Mouse (Mus musculus): ENCODE measurements around the gene Fxyd6. TPM values are rescaled to one million over a fixed set of nuclear protein-coding genes. Genes with fewer than 3 reads are reported as not detected.

The Fxyd6 gene
- total and polyA plus RNA-seq, 2 experiments from 2014 or later, result 499 to 836 TPM

- Histone ChIP-seq H3K4me2 (ENCODE audit: low read depth) (no peak overlapping the region), H3K4me3 (ENCODE audit: low read depth, low read length) (no peak overlapping the region)
Measured at GRCm38 (mm10) chr9:45410614-45411013, 40.6 kb downstream of the Fxyd6 start.

GRCm38 (mm10) chr9:45411111-45411510 lies 41.1 kb downstream of the Fxyd6 start:
- H3K9ac ChIP-seq, result no peak overlapping the region
- WGBS, result 82% methylated on average over 3 of the region's 3 CpGs
- 0 out of 2 replicates have a peak, but pooled peaks cover 4% of the 10 kb centered on the region for H3K4me1 ChIP-seq (ENCODE audit: insufficient read depth)
- no peak for TF ChIP-seq CTCF (IDR thresholded peaks at IDR 0.05; ENCODE audit: low read depth)
- no peak for ATAC-seq
- no peaks in the 10 kb centered on the region for H3K9me3 ChIP-seq (ENCODE audit: low read length)
- H3K27me3 ChIP-seq (ENCODE audit: insufficient read depth, low read length), result no peaks in the 10 kb centered on the region
- H3K4me3 ChIP-seq (ENCODE audit: low read depth, low read length), result no peak overlapping the region
- no peaks in the 10 kb centered on the region for H3K36me3 ChIP-seq (ENCODE audit: insufficient read depth)
- DNase-seq, result no peak
- no peak overlapping the region for H3K27ac ChIP-seq (ENCODE audit: low read depth, low read length)
- no peak overlapping the region for H3K4me2 ChIP-seq (ENCODE audit: low read depth)

More at GRCm38 (mm10) chr9:45410614-45411013, 40.6 kb downstream of the Fxyd6 start:
- Histone ChIP-seq H3K9ac (no peak overlapping the region), H3K36me3 (ENCODE audit: insufficient read depth) (no peaks in the 10 kb centered on the region), H3K9me3 (ENCODE audit: low read length) (no peaks in the 10 kb centered on the region), H3K27ac (ENCODE audit: low read depth, low read length) (no peak overlapping the region), H3K27me3 (ENCODE audit: insufficient read depth, low read length) (no peaks in the 10 kb centered on the region), H3K4me1 (ENCODE audit: insufficient read depth) (0 out of 2 replicates have a peak, but pooled peaks cover 4% of the 10 kb centered on the region)
- no peak for DNase-seq
- 96% methylated on average over 2 of the region's 2 CpGs for WGBS
- TF ChIP-seq CTCF (IDR thresholded peaks at IDR 0.05; ENCODE audit: low read depth), result peak; percentile 45; the same call in 1 of the 2 replicates
- no peak for ATAC-seq

GRCm38 (mm10) chr9:45411803-45412202 lies 41.8 kb downstream of the Fxyd6 start:
- TF ChIP-seq CTCF (IDR thresholded peaks at IDR 0.05; ENCODE audit: low read depth), result peak; percentile 85
- WGBS, result 12% methylated on average over 7 of the region's 7 CpGs
- Histone ChIP-seq H3K27ac (ENCODE audit: low read depth, low read length) (no peak overlapping the region), H3K4me3 (ENCODE audit: low read depth, low read length) (no peak overlapping the region), H3K27me3 (ENCODE audit: insufficient read depth, low read length) (no peaks in the 10 kb centered on the region), H3K4me1 (ENCODE audit: insufficient read depth) (0 out of 2 replicates have a peak, but pooled peaks cover 4% of the 10 kb centered on the region), H3K9me3 (ENCODE audit: low read length) (no peaks in the 10 kb centered on the region), H3K36me3 (ENCODE audit: insufficient read depth) (no peaks in the 10 kb centered on the region), H3K4me2 (ENCODE audit: low read depth) (peak overlapping the region; percentile 33), H3K9ac (no peak overlapping the region)
- ATAC-seq (peak; percentile 63), DNase-seq (peak; percentile 82)

- WGBS, result 7% methylated on average over 10 of the region's 10 CpGs
- Histone ChIP-seq H3K27me3 (ENCODE audit: insufficient read depth, low read length) (no peaks in the 10 kb centered on the region), H3K9ac (no peak overlapping the region), H3K4me3 (ENCODE audit: low read depth, low read length) (no peak overlapping the region), H3K4me2 (ENCODE audit: low read depth) (peak overlapping the region; percentile 33), H3K27ac (ENCODE audit: low read depth, low read length) (no peak overlapping the region), H3K9me3 (ENCODE audit: low read length) (no peaks in the 10 kb centered on the region), H3K4me1 (ENCODE audit: insufficient read depth) (0 out of 2 replicates have a peak, but pooled peaks cover 4% of the 10 kb centered on the region), H3K36me3 (ENCODE audit: insufficient read depth) (no peaks in the 10 kb centered on the region)
- ATAC-seq, result peak; percentile 67
- DNase-seq, result peak; percentile 92
- TF ChIP-seq CTCF (IDR thresholded peaks at IDR 0.05; ENCODE audit: low read depth), result peak; percentile 96
Measured at GRCm38 (mm10) chr9:45412287-45412686, 42.3 kb downstream of the Fxyd6 start.

- Histone ChIP-seq H3K9me3 (ENCODE audit: low read length) (no peaks in the 10 kb centered on the region), H3K27me3 (ENCODE audit: insufficient read depth, low read length) (no peaks in the 10 kb centered on the region), H3K36me3 (ENCODE audit: insufficient read depth) (no peaks in the 10 kb centered on the region), H3K4me1 (ENCODE audit: insufficient read depth) (0 out of 2 replicates have a peak, but pooled peaks cover 4% of the 10 kb centered on the region), H3K9ac (no peak overlapping the region), H3K27ac (ENCODE audit: low read depth, low read length) (no peak overlapping the region), H3K4me2 (ENCODE audit: low read depth) (no peak overlapping the region), H3K4me3 (ENCODE audit: low read depth, low read length) (no peak overlapping the region)
- no peak for DNase-seq
- ATAC-seq, result no peak
- WGBS, result 79% methylated on average over 4 of the region's 4 CpGs
- TF ChIP-seq CTCF (IDR thresholded peaks at IDR 0.05; ENCODE audit: low read depth), result no peak
Measured at GRCm38 (mm10) chr9:45412700-45413477, 42.9 kb downstream of the Fxyd6 start.

DNA sequence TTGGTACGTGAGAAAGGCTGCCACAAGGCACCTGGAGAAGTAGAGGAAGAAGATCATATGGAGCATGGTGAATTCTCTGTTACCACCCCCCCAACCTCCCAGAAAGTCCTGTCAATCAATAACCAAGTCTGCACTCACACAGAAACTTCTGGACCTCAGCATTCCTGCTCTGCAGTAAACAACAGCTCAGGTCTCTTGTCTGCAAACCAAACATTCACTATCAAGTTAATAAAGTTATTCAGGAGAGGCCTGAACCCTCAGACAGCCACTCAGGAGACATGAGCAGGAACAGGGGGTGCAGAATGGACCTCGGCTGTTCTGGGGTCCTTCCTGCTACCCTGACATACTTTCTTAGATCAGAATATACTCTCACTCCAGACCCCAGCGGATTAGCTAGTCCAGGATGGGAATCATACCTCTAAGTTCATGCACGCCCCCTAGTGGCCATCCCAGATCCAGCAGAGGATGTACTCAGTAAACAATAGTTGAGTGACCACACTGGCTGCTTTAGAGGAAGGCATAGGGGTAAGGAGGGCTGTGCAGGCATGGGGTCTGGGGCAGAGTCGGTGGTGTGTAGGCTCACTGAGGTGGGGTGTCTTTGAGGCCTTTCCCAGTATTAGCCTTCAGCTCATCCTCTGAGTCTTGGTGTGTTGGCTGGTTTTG lies 43.6 kb downstream of the Fxyd6 start:
- WGBS, result 58% methylated on average over 5 of the region's 5 CpGs
- DNase-seq (no peak), ATAC-seq (no peak)
- no peak overlapping the region for H3K4me3 ChIP-seq (ENCODE audit: low read depth, low read length)
- 0 out of 2 replicates have a peak, but pooled peaks cover 4% of the 10 kb centered on the region for H3K4me1 ChIP-seq (ENCODE audit: insufficient read depth)
- H3K27ac ChIP-seq (ENCODE audit: low read depth, low read length), result no peak overlapping the region
- peak; percentile 70 for TF ChIP-seq CTCF (IDR thresholded peaks at IDR 0.05; ENCODE audit: low read depth)
- H3K9ac ChIP-seq, result no peak overlapping the region
- H3K27me3 ChIP-seq (ENCODE audit: insufficient read depth, low read length), result no peaks in the 10 kb centered on the region
- no peak overlapping the region for H3K4me2 ChIP-seq (ENCODE audit: low read depth)
- H3K9me3 ChIP-seq (ENCODE audit: low read length), result no peaks in the 10 kb centered on the region
- no peaks in the 10 kb centered on the region for H3K36me3 ChIP-seq (ENCODE audit: insufficient read depth)

DNA sequence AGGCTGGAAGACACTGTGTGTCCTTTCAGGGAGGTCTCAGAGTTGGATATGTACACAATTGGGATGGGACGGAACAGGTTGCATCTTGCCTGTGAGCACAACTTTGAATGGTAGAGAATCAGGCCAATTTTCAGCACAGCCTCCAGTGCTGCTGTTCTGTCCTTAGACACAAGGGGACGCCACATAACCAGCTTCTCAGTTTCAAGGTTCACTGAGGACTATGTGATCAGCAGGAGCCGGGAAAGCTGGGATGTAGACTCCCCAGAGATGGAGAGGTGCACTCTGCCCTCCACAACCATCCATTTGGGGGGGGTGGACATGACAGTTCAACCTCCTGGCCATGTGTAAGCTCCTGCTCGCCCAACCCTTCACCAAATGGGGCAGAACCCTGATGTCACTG lies 45.9 kb downstream of the Fxyd6 start:
- no peaks in the 10 kb centered on the region for H3K36me3 ChIP-seq (ENCODE audit: insufficient read depth)
- no peaks in the 10 kb centered on the region for H3K27me3 ChIP-seq (ENCODE audit: insufficient read depth, low read length)
- H3K27ac ChIP-seq (ENCODE audit: low read depth, low read length), result no peak overlapping the region
- H3K9ac ChIP-seq, result no peak overlapping the region
- WGBS, result 46% methylated on average over 4 of the region's 4 CpGs
- H3K9me3 ChIP-seq (ENCODE audit: low read length), result no peaks in the 10 kb centered on the region
- ATAC-seq (peak; percentile 59), DNase-seq (peak; percentile 90)
- peak; percentile 99 for TF ChIP-seq CTCF (IDR thresholded peaks at IDR 0.05; ENCODE audit: low read depth)
- no peak overlapping the region for H3K4me3 ChIP-seq (ENCODE audit: low read depth, low read length)
- 0 out of 2 replicates have a peak, but pooled peaks cover 4% of the 10 kb centered on the region for H3K4me1 ChIP-seq (ENCODE audit: insufficient read depth)
- H3K4me2 ChIP-seq (ENCODE audit: low read depth), result no peak overlapping the region

Measured in forebrain, postnatal 0 days (tissue).